Mouse (Mus musculus) myocyte (in vitro differentiated cells): ENCODE results near the gene Apba1. TPM values are rescaled to one million over a fixed set of nuclear protein-coding genes. Genes with fewer than 3 reads are reported as not detected.

ENCODE experiments used
- H3K27me3 ChIP-seq: one replicate; pipeline ENCODE4 v1.6.1; 2011; ENCODE audit not compliant: control insufficient read depth, insufficient read depth, insufficient read length
- H3K36me3 ChIP-seq: one replicate; pipeline ENCODE4 v1.6.1; 2011; ENCODE audit not compliant: control insufficient read depth, insufficient read depth
- H3K4me2 ChIP-seq: one replicate; pipeline ENCODE4 v1.6.1; 2011; ENCODE audit warnings: low read depth, control low read depth
- H3K4me3 ChIP-seq: one replicate; pipeline ENCODE4 v1.5.1; 2011; ENCODE audit warnings: mild to moderate bottlenecking, control low read depth, moderate library complexity
- H3K79me2 ChIP-seq: one replicate; pipeline ENCODE4 v1.6.1; 2011; ENCODE audit not compliant: control insufficient read depth, insufficient read depth
- H3ac ChIP-seq: one replicate; pipeline ENCODE4 v1.6.1; 2011; ENCODE audit not compliant: control insufficient read depth, insufficient read length
- CEBPB ChIP-seq: IDR thresholded peaks from 2 replicates; pipeline ENCODE4 v1.6.1; 2011; ENCODE audit warnings: mild to moderate bottlenecking, moderate library complexity; ENCODE audit not compliant: poor library complexity, insufficient read depth, severe bottlenecking
- E2F4 ChIP-seq: IDR thresholded peaks from one replicate; pipeline ENCODE4 v1.6.1; 2011; ENCODE audit warnings: mild to moderate bottlenecking, control low read depth, moderate library complexity; ENCODE audit not compliant: insufficient read depth
- MAX ChIP-seq: IDR thresholded peaks from one replicate; pipeline ENCODE4 v1.6.1; 2011; ENCODE audit warnings: low read depth, mild to moderate bottlenecking, control low read depth
- MYOD1 ChIP-seq, 3 experiments: IDR thresholded peaks; one replicate each; pipeline ENCODE4 v1.6.1; 2011; ENCODE audit warnings: control low read depth in 2 of 3, low read depth in 2 of 3, mild to moderate bottlenecking in 2 of 3, moderate library complexity in 1 of 3; ENCODE audit not compliant: insufficient read length in 2 of 3, control insufficient read depth in 1 of 3
- MYOG ChIP-seq, 3 experiments: IDR thresholded peaks; one replicate each; pipeline ENCODE4 v1.6.1; 2011; ENCODE audit warnings: control low read depth in 2 of 3, low read depth in 2 of 3, mild to moderate bottlenecking in 2 of 3; ENCODE audit not compliant: insufficient read length in 2 of 3, control insufficient read depth in 1 of 3, insufficient read depth in 1 of 3
- POLR2A ChIP-seq: IDR thresholded peaks from one replicate; pipeline ENCODE4 v1.6.1; 2011; ENCODE audit warnings: low read depth, mild to moderate bottlenecking, control low read depth, moderate library complexity; ENCODE audit not compliant: insufficient read length
- POLR2AphosphoS2 ChIP-seq: IDR thresholded peaks from one replicate; pipeline ENCODE4 v1.6.1; 2011; ENCODE audit warnings: low read depth, control low read depth; ENCODE audit not compliant: insufficient read length
- REST ChIP-seq: IDR thresholded peaks from one replicate; pipeline ENCODE4 v1.6.1; 2011; ENCODE audit warnings: mild to moderate bottlenecking, control low read depth, moderate library complexity; ENCODE audit not compliant: insufficient read depth, insufficient read length
- SRF ChIP-seq: IDR thresholded peaks from one replicate; pipeline ENCODE4 v1.6.1; 2011; ENCODE audit warnings: low read depth; ENCODE audit not compliant: control insufficient read depth, insufficient read length
- TCF12 ChIP-seq: IDR thresholded peaks from one replicate; pipeline ENCODE4 v1.6.1; 2011; ENCODE audit warnings: mild to moderate bottlenecking, control low read depth; ENCODE audit not compliant: poor library complexity, insufficient read depth, severe bottlenecking
- TCF3 ChIP-seq: IDR thresholded peaks from one replicate; pipeline ENCODE4 v1.6.1; 2011; ENCODE audit warnings: low read depth, control low read depth; ENCODE audit not compliant: insufficient read length
- USF1 ChIP-seq: IDR thresholded peaks from one replicate; pipeline ENCODE4 v1.6.1; 2011; ENCODE audit warnings: low read depth, mild to moderate bottlenecking, control low read depth, moderate library complexity
- polyA plus RNA-seq: library from polyadenylated mRNA; unstranded; fragments of >200 nt; fragmentation: generic; extraction: Trizol; gene quantifications from one replicate; pipeline ENCODE4 v1.2.1, GENCODE M21; 2012; ENCODE audit warnings: missing spikeins

Apba1 gene
- polyA plus RNA-seq, 1 experiment = 0.13 TPM

DNA sequence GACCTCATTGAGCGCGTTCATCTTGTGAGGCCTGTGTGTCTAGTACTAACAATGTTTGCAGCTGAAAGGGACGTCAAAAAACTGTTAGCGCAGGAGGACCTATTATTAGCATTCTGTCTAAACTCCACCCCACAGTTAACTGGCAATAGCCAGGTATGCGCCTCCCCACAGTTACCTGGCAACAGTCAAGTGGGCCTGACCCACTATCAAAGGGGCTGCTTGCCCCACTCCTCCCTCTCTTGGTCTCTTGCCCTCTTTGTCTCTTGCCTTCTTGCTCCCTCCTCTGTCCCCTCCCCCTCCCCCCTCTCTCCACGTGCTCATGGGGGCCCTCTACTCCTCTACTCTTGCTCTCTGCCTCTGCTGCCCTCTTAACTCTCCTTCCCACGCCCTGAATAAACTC, 198.9 kb downstream of the Apba1 start:
- Histone ChIP-seq H3K4me2 (no peak overlapping the region), H3K27me3 (no peaks in the 10 kb centered on the region)
- TF ChIP-seq POLR2A (no peak), MYOD1 (IDR thresholded peaks at IDR 0.05; ENCODE audit: control insufficient read depth in 1 of 3, insufficient read length in 2 of 3, low read depth in 2 of 3) (no peak), CEBPB (no peak), TCF12 (no peak), USF1 (no peak), POLR2AphosphoS2 (no peak)

GRCm38 (mm10) chr19:23958925-23959324, 200.2 kb downstream of the Apba1 start:
- TF ChIP-seq MYOG (IDR thresholded peaks at IDR 0.05; ENCODE audit: control insufficient read depth in 1 of 3, insufficient read depth in 1 of 3, insufficient read length in 2 of 3, low read depth in 2 of 3) (no peak), E2F4 (no peak), MAX (no peak), TCF3 (no peak), USF1 (no peak), REST (no peak), POLR2AphosphoS2 (no peak), SRF (no peak), TCF12 (no peak), MYOD1 (IDR thresholded peaks at IDR 0.05; ENCODE audit: control insufficient read depth in 1 of 3, insufficient read length in 2 of 3, low read depth in 2 of 3) (no peak), CEBPB (no peak), POLR2A (no peak)
- H3K4me3 ChIP-seq = no peak overlapping the region
- H3K27me3 ChIP-seq = no peaks in the 10 kb centered on the region

More for the DNA sequence above, 198.9 kb downstream of the Apba1 start:
- Histone ChIP-seq H3K79me2 (no peaks in the 10 kb centered on the region), H3K36me3 (no peaks in the 10 kb centered on the region), H3K4me3 (no peak overlapping the region), H3ac (no peak overlapping the region)

DNA sequence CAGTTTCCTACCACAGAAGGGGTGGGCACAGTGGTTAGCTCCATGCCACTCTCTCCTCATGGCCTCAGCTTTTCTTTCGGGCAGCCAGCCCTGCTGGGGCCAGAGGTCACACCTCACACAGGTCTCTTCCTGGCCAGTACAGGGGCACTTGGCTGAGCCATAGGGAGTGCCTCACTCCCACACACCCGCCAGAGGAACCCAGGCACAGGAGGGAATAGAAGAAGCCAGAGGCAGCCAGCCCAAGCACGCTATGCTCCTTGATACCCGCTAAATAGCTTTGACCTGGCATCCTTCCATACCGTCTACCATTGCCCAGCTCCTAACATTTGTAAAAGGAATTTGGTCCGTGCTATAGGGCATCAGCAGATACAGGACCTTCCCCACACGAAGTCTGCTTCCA, 201.2 kb downstream of the Apba1 start:
- H3K27me3 ChIP-seq = no peaks in the 10 kb centered on the region
- no peak overlapping the region for H3ac ChIP-seq
- H3K36me3 ChIP-seq = no peaks in the 10 kb centered on the region
- H3K79me2 ChIP-seq = no peaks in the 10 kb centered on the region
- no peak overlapping the region for H3K4me2 ChIP-seq
- H3K4me3 ChIP-seq = no peak overlapping the region
- TF ChIP-seq USF1 = no peak
- TF ChIP-seq TCF3 = no peak
- no peak for TF ChIP-seq REST
- no peak for TF ChIP-seq MYOG (IDR thresholded peaks at IDR 0.05; ENCODE audit: control insufficient read depth in 1 of 3, insufficient read depth in 1 of 3, insufficient read length in 2 of 3, low read depth in 2 of 3)
- TF ChIP-seq CEBPB = no peak
- TF ChIP-seq SRF = no peak
- TF ChIP-seq E2F4 = no peak
- TF ChIP-seq MAX = no peak
- TF ChIP-seq MYOD1 (IDR thresholded peaks at IDR 0.05; ENCODE audit: control insufficient read depth in 1 of 3, insufficient read length in 2 of 3, low read depth in 2 of 3) = no peak

More at GRCm38 (mm10) chr19:23958925-23959324, 200.2 kb downstream of the Apba1 start:
- H3K36me3 ChIP-seq = no peaks in the 10 kb centered on the region
- H3K4me2 ChIP-seq = no peak overlapping the region
- no peak overlapping the region for H3ac ChIP-seq
- H3K79me2 ChIP-seq = no peaks in the 10 kb centered on the region

DNA sequence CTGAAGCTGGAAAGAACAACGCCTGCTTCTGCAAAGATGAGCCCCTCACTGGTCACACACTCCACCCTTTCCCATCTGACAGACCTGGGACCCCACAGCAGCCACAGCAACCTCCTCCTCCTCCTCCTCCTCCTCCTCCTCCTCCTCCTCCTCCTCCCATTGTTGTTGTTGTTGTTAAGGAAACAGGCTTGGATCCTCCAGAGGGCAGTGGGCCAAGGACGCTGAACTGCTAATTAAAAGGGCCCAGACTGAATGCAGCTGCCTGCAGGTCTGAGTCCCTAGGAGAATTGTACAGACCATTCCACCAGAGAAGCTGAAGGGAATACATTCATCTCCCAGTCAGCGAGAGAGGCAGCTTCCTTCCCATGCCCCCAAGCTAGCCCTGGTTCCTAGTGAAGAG, 201.6 kb downstream of the Apba1 start:
- TF ChIP-seq MYOG (IDR thresholded peaks at IDR 0.05; ENCODE audit: control insufficient read depth in 1 of 3, insufficient read depth in 1 of 3, insufficient read length in 2 of 3, low read depth in 2 of 3) (no peak), MYOD1 (IDR thresholded peaks at IDR 0.05; ENCODE audit: control insufficient read depth in 1 of 3, insufficient read length in 2 of 3, low read depth in 2 of 3) (no peak), USF1 (no peak), E2F4 (no peak), MAX (no peak), POLR2A (no peak), SRF (no peak), TCF12 (no peak), REST (no peak), POLR2AphosphoS2 (no peak)
- H3K4me3 ChIP-seq = no peak overlapping the region

DNA sequence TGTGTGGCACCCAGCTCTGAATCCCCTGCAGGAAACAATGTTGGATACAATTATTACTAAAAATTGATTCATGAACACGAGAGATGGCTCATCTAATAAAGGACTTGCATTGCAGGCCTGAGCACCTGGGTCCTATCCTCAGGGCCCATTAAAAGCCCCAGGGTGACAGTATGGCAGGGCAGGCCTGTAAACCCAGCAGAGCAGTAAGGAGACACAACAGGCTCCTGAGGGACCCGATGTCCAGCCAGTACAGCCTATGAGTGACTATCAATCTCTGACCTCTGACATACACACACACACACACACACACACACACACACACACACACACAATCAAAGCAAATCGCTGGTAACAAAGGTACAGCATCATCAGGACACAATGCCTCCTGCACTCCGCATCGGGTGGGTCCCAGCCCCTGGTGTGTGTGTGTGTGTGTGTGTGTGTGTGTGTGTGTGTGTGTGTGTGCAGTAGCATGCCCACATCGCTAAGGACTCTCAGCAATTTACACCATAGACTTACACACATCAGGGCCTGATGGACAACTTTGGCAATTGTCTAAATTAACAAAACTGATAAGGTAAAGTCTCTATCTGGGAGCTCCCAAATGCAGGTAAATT, 202.3 kb downstream of the Apba1 start:
- Histone ChIP-seq H3ac (no peak overlapping the region), H3K36me3 (no peaks in the 10 kb centered on the region), H3K79me2 (no peaks in the 10 kb centered on the region), H3K27me3 (no peaks in the 10 kb centered on the region), H3K4me2 (no peak overlapping the region), H3K4me3 (no peak overlapping the region)
- TF ChIP-seq POLR2A (no peak), TCF3 (no peak), MYOG (IDR thresholded peaks at IDR 0.05; ENCODE audit: control insufficient read depth in 1 of 3, insufficient read depth in 1 of 3, insufficient read length in 2 of 3, low read depth in 2 of 3) (no peak), SRF (no peak), USF1 (no peak), POLR2AphosphoS2 (no peak), TCF12 (no peak), CEBPB (no peak), E2F4 (no peak), MYOD1 (IDR thresholded peaks at IDR 0.05; ENCODE audit: control insufficient read depth in 1 of 3, insufficient read length in 2 of 3, low read depth in 2 of 3) (no peak)

More for the DNA sequence above, 201.6 kb downstream of the Apba1 start:
- H3ac ChIP-seq = no peak overlapping the region
- H3K4me2 ChIP-seq = no peak overlapping the region
- H3K27me3 ChIP-seq = no peaks in the 10 kb centered on the region
- no peaks in the 10 kb centered on the region for H3K79me2 ChIP-seq
- H3K36me3 ChIP-seq = no peaks in the 10 kb centered on the region
